Mouse (Mus musculus) cerebellum, postnatal 36 days (tissue): Measurements from ENCODE around the gene Tmem230.
"Not testable (repeated sequence)": the region's sequence is repeated elsewhere in the genome, so short reads cannot be mapped to it uniquely, and the experiment has no call there.

ENCODE experiments used
- DNase-seq, 2 experiments: peaks; one replicate each; pipeline ENCODE4 v3.0.0; 2021 to 2022; ENCODE audit warnings: mixed read lengths in 2 of 2

Gene Tmem230

DNA sequence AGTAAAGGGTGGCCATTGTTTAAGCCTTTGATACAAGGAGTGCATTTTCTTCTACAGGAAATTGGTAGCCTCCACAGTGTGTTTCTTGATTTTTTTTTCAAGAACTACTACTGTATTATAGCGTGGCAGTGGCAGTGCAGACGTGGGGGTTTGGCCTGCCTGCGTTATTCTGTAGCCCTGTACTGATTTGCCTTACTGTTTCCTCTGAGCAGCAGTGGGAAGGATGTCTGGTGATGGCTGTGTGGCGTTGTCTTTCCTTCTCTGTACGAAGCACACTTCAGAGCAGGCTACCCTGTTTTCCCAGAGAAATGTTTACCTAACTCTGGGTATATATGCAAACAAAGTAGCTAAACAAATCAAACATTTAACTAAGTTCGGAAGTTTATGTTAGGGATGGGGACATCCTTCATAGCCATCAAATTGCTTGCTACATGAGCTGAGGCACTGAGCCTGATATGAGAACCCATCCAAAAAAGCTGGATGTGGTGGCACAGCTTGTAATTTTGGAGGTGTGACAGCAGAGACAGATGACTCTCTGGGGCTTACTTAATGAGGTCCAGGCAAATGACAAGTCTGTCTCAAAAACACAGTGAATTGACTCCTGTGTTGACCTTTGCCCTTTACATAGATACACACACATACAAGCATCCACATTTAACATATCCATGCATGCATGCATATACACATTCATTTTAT, 25.2 kb upstream of the Tmem230 start:
- DNase-seq: no peak

DNA sequence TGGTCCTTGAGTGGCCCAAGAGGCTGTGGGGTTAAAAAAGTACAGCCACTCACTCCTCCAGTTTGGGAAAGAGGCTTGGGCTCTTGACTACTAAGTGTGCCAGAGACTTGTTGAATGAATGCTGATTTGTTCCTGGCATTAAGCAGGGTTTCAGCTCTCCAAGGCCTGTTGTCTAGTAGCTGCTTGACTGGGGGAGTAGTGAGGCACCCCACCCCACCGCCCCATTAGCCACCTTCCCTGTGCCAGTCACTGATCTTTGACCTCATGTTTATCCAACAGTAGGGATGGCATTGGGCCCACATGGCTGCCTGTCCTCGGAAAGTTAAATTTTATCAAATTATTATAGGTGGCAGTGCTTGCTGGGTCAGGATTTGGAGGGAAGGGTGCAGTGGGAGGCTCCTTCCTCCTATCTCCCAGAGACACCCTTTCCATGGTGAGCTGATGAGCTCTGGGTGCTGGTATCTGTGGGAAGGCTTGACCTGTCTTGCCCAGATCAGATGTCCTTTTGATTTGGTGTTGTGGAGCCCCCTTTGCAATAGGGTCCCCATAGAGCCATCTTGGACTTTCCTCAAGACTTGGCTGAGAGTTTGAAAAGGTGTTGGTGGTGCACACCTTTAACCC, 22.8 kb upstream of the Tmem230 start:
- no peak for DNase-seq

DNA sequence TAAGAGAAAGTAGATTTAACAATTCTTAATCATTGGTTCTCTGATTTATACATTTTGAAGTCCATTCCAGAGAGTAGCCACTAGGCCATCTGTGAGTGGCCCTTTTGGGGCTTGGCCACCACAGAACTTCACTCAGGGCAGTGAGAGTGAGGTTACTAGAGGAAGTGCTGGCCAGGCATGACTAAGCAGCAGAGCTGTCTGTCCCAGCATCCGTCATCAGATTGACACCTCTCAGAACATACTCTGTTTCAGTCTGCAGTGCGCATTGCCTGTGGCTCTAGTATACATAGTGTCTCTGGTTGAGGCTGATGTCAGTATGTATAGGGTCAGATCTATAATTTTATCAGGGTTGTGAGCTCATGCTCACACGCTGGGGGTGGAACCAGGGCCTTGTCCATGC, 21.6 kb upstream of the Tmem230 start:
- no peak for DNase-seq

DNA sequence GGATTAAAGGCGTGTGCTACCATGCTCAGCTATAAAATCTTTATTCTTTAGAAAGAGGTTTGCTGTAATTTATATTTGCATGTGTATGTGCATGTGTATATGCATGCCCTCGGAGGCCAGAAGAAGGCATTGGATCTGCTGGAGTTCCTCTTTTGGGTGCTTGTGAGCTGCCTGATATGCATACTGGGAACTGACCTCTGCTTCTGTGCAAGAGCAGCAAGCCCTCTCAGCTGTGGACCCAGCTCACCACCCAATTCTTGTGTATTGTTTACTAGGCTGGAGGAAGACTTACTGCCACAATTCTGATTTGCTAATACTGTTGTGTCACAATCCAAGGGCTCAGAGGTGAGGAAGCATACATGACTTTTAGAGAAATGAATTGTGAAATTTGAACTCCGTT, 18.5 kb upstream of the Tmem230 start:
- DNase-seq: no peak

DNA sequence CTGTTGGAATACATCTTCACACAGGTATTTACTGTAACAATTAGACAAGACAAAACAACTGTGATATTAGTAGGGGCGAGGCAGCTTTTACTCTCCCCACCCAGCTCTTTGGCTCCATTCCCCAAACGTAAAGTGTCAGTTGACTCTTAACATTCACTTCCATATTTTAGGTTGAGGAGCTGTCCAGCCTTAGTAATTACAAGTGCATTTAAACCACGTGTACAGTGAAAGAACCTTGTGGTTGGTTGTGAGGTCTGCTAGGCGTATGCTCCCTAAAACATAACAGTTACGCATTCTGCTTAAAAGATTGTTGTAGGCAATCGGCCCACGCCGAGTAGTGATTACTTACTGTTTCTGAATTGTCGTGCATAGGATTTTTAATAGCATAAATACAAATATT, 17.6 kb upstream of the Tmem230 start:
- no peak for DNase-seq

DNA sequence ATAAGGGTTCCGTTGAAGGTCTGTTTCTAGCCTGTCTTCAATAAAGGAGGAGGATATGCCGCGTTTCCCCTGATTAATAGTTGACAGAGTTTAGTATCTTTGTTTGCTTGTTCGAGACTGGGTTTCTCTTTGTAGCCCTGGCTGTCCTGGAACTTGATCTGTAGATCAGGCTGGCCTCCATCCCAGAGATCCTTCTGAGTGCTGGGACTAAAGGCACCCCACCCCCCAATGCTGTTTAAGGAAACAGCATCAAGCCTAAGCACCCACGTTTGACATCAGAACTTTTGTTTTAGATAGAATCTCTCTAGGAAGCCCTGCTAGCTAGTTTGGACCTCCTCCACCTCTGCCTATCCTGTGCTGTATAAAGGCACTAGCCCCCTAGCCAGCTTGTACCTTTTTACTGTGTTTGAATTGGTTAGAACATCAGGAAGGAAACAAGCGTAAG, 16.7 kb upstream of the Tmem230 start:
- no peak for DNase-seq

DNA sequence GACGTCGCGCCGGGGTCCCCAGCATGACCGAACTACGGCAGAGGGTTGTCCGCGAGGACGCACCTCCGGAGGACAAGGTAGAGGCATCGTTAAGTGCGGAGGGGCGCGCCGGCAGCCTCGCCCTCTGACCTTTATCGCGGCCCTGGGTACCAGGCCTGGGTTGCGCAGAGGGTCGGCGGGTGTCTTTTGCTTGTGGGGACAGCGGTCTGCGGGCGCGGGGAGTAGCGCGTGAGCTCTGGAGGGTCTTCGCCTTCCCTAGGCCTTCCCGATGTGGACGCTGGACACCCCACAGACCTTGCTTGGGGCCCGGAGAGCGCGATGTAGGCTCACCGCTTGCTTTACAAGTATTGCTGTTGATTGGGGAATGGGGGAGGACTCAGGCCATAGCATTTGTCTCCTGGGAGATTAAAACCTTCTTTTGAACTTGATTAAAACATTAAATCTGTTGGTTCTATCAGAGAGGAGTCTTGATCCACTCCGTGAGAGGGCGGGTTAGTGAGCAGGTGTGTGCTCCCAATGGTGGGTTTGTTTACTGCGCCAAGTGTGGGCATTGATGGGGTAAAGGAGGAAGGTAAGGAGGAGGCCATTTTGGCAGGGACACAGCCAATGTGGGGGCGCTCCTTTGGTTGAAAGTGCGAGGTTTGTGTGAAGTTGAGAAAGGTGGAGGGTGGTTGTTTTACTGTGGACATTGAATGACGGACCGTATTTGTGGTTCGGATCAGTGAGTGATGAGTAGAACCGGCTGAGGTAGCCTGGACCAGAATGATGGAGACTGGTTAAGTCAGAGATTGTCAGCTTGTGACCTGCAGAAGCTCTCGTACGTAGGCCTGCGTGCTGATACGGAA, 16.0 kb upstream of the Tmem230 start:
- peak; percentile 31 to 45 for DNase-seq

DNA sequence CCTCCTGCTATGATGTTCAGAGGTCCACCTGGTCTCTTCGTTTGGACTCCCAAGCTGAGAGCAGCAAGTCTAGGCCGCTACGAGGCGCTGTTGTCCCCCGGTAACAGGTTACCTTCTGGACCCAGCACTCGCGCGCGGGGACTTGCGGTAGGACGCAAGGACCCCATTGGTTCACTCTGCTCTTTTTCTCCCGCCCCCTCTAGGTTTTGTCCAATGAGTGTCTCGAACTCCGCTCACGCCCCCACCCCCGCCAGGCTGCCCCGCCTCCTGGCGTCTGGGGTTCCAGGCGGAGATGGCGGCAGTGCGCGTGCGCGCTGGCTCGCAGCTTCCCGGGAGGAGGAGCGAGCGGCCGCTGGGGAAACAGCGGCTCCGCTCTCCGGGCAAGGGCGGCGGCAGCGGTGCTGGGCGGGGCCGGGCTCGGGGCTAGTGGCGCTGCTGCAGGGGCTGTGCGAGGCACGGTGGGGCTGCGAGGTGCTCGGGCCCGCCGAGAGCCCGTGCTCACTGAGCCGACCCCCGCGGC, 15.3 kb upstream of the Tmem230 start, which contains the start of gene Cds2:
Cds2 (plus strand) TSS at position 270 of the 520 bp plus-strand sequence.
- peak; percentile 98 to 99 for DNase-seq

DNA sequence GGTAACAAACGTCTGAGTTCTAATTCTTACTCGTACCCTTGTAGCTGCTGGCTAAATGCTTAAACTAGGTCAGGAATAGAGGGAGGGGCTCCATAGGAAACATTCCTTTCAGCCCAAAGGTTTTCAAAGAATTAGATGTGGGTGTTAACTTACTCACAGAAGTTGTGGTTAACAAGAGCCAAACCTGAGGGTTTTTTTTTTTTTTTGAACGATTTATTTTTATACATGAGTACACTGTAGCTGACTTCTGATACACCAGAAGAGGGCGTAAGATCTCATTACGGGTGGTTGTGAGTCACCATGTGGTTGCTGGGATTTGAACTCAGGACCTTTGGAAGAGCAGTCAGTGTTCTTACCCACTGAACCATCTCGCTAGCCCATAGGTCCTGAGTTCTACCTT, 14.6 kb upstream of the Tmem230 start:
- DNase-seq: no peak

DNA sequence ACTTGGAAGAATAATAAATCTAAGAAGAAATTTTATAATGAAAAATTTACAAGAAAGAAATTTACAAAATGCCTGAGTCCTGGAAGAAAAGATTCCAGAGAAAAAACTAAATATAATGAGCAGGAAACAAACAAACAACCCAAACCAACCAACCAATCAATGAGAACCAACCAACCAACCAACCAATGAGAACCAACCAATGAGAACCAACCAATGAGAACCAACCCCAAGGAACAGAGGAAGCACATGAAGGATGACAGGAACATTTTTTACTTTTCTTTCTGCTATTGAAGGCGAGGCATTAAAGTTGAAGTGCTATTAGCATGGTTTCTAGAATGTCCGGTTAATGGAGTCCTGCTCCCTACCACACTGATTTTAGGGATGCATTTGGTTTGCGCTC, 13.0 kb upstream of the Tmem230 start:
- DNase-seq: no peak

DNA sequence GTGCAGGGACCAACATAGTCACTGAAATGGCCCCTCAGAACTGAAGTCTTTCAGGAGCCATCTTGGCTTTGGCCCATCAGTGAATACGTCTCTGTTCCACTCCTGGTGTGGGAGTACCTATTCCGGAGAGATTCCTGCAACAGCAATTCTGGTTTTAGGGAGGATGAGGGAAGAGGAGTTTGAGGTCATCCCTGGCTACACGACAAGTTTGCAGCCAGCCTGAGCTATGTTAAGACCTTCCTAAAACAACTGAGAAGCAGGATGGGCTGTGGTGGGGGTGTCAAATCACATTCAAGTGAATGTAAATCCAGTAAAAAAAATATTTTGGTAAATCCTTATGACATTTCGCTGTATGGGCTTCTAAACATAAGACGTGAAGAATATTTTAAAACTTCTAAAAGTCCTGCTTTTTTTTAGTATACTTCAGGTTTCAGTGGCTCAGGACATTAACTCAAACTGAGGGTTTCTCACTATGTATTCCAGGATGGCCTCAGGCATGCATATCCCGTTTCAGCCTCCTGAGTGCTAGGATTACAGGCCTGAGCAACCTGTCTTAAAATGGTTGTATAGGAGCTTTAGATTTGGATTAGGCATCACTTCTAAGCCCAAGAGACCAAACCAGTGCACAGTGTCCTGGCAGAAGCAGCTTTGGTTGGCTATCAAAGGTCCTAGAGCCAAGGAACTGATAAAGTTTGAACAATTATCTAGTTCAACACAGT, 9.9 kb upstream of the Tmem230 start:
- no peak for DNase-seq

DNA sequence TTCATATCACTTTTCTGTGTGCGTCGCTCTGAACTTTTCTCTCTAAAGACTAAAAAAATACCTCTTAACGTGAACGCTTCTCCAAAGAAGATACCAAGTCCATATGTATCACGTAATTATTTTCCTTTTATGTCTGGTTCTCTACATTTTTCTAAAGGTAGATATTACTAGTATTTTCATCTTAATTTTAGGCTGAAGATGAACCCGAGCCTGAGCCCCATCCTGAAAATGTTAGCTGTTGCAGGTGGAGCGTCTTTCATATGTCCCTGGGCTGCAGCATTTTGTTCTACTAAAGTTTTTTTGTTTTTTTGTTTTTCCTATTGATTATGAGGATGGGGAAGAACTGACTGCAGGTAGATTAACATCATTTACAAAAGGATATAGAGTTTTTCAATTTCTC, 6.0 kb upstream of the Tmem230 start:
- no peak for DNase-seq

DNA sequence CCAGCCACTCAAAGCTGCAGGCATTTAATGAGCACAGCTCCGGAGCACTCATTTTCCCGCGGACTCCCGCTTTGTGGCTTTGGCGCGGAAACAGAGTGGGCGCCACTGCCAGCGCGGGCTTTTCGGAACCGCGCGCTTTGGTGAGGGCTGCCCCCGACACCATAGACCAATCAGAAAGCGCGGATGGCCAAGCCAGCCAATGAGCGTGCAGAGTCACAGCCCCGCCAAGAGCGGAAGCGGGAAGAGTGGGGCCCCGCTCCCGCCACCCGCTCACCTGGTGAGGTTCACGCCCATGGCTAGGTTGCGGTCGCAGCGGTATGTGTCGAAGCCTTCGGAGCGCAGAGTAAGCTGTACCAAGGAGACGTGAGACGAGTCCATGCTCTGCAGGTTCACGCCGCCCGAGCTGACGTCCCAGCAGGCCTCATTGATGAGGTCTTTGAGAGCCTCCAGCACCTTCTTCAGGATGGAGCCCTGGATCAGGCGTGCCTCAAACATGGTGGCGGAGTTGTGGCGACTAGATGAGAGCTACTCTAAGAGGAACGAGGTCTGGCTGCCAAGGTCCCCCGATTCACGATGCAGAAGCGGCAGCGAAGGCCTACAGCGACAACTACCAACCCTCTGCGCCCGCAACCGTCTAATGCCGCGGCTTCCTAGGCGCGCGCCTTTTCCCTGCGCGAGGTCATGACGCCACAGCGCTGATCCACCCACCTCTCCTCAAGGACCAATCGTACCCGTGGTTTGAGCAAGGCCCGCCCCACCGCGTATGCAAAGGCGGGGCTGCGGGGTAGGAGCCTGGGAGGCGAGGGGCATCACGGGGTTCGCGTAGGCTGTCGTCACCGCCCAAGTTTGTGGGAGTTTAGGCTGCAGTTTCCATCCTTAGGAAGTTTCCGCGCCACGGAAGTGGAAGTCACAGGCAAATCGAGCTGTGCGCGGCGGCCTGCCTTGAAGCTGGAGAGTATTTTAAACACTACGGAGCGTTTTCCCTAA, 5.2 kb upstream of the Tmem230 start, which contains the start of gene Pcna:
Pcna (minus strand) TSS at position 773 of the 987 bp plus-strand sequence.
- DNase-seq: peak; percentile 91 to 94

DNA sequence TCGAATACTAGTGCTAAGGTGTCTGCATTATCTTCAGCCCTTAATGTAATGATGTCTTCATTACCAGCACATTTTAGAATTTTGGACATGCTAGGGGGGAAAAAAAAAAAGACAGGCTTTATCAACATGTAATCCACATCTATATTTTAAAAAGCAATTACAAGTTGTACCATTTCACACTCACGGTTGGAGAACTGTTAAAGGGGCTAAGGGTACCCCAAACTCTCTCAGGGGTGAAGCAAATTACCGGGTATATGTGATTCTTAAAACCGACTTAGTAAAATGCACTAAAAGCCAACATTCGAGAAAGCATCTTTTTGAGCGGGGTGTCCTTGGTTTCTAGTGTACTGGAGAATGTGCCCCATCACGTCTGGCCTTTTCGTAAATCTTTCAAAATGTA, 4.3 kb upstream of the Tmem230 start:
- no peak for DNase-seq

DNA sequence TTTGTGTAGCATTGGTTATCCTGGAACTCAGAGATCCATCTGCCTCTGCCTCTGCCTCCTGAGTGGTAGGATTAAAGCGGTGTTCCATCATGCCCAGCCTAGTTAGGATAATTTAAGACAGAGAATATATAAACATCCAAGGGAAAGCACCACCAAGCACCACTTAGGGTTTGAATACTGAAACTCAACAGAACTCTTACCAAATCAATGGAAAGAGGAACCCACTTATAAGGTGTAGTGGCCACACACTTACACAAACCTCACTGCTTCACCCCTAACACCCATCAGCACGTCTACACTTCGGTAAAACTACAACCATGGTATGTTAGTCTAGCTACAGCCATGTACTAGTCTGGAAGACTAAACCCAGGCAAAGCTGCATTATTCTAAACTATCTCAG, 4.2 kb downstream of the Tmem230 start:
- no peak for DNase-seq

DNA sequence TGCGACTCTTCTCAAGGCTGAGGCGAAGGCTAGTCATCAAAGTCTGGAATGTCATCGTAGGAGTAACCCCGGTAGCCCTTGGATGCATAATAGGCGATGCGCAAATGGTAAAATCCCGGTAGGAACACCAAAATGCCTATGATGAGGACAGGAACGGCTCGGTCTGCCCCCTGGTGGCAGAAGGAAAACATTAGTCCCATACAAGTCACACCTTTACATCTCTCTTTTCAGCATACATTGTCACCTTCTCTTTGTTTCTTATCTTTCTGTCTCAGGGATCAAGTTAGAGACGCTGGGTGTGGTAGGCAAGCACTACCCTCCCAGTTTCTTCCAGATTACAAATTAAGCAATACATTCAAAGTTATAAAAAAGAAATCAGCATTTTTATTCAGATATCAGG, 7.2 kb downstream of the Tmem230 start:
- peak; percentile 73 to 74 for DNase-seq

DNA sequence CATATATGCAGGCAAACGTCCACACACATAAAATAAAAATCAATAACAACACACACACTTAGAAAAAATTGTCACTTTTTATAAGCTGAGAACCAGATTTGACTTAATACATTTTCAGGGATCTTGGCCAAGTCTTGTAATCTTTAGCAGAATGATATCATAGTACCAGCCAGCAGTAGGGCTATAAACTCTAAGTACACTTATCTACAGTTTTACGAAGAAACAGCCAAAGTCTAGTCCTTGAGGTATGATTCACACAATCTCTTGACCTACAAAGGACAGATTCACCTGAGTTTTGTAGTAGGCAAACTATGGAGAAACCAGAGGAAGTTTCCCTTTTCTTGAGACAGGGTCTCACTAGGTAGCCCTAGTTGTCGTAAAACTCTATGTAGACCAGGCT, 8.2 kb downstream of the Tmem230 start:
- DNase-seq: not testable (repeated sequence)

DNA sequence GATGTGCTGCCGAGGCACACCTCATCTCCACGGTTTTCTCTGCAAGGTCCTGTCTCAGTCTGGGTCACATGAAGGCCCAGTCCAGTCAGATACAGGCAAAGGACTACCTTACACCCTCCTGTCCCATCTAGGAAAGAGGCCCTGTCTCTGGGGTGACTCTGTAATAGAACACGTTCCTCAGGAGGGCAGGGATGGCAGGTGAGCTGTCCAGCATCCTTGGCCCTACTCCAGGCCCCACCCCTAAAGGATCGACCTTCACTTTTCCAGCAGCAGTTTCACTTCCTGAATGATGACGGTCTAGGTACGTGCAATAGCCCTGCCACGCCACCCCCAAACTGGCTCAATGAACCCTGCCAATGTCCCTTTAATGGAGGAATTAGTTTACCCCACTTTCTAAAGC, 11.6 kb downstream of the Tmem230 start:
- DNase-seq: no peak

DNA sequence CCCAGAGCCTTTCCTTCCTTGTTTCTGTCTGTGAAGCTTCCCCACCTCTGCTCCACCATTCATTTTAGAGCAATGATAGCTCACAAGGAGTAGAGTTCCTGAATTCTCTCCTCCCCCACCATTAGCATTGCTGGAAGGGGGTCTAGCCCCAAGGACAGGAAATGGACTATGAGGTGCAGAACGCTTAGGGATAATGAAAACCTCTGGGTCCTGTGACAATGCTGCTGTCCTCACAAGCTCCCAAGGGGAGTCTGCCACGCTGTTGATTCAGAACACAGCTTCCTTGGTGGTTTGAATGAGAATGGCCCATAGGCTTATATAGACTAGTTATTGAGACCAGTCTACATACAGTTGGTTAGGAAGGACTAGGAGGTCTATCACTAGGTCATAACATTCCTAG, 12.3 kb downstream of the Tmem230 start:
- no peak for DNase-seq

DNA sequence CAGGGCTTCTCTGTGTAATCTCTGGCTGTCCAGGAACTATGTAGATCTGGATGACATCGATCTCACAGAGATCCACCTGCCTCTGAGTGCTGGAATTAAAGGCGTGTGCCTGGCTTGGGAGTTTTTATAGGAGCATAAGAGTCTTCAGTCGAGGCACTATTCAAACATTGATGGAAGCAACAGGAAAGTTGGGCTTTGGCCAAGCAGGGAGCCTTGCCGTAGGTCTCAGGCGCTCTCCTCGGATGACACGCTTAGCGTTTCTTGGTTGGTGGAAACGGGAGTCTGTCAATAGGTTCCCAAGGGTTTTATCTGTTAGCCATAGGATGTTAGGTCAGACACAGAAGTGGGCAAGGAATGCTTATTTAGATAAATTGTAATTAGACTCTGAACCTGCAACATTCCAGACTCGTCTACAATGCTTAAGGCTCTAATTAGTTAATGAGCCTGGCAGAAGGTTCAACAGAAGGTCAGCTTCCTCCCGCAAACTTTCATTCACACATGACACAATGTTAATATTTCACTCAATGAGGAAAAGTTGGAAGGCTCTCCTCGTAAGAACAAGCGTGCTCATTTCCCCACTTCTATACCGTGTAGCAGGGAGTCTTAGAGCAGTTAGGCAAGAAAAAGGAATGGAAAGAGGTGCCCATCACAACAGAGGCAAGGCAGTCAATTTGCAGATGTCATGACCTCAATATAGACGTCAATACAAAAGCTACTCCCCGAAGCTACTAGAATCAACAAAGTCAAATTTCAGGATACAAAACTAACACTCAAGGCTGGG, 13.4 kb downstream of the Tmem230 start:
- DNase-seq: no peak
